Mouse (Mus musculus): ENCODE data around the gene Srp54c. TPM values are rescaled to one million over a fixed set of nuclear protein-coding genes. Genes with fewer than 3 reads are reported as not detected.

Srp54c gene
- polyA plus RNA-seq, 1 experiment from 2014 or later = 81.4 TPM

DNA sequence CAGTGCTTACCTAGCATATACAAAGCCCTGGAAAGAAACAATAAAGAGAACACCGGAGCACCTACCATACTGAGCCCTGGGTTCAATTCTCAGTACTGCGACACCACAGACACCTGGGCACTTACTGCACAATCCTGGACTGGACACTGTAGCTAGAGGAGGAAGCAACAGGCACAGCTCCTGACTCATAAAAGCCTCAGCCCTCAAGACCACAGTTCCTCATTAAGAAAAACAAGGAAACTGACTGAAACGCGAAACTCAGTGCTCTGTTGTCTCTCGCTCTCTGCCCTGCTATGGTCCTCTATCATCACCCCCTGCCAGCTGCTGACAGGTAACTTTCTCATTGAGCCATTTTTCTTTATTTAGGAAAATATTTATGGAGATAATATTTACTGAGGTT, 69.4 kb downstream of the Srp54c start, which contains the start of gene 1110008L16Rik:
TSS of gene 1110008L16Rik (plus strand) at position 242 of the 400 bp plus-strand sequence.
- H3K27ac ChIP-seq = no peak within 1 kb of the TSS
- H3K9ac ChIP-seq = no peak within 1 kb of the TSS
- no peaks in the 10 kb centered on the region for H3K9me3 ChIP-seq
- peaks cover 37% of the 10 kb centered on the region for H3K36me3 ChIP-seq
- no peak for ATAC-seq (ENCODE audit: low FRiP score, low read depth)
- no peaks in the 10 kb centered on the region for H3K27me3 ChIP-seq (replicated peaks)
- peaks cover 28% of the 10 kb centered on the region for H3K4me1 ChIP-seq
- no peak within 1 kb of the TSS for H3K4me3 ChIP-seq
- WGBS = 85% methylated on average over 5 of the region's 5 CpGs
- H3K4me2 ChIP-seq (replicated peaks) = no peak within 1 kb of the TSS

DNA sequence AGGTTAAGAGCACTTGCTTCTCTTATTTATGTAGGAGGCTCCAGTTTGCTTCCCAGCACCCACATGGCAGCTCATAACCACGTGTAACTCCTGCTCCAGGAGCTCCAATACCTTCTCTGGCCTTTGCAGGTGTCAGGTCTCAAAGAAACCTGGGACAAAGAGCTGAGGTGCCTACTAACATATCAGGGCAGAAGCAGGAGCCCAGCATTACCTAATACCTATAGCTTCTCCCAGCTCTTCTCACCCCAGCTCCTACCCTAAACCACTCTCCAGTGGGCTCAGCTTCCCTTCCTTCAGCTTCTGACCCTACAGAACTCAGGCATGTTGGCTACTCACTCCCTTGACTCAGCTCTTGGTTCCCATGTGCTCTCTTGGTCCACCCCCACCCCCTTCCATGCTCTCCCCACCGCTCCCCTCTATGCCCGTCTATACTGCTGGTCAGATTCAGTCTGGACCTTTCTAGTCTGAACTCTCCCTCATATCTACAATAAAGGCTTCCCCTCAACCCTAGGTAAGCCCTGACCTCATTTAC, 70.9 kb downstream of the Srp54c start:
- H3K9me3 ChIP-seq = no peaks in the 10 kb centered on the region
- no peak overlapping the region for H3K9ac ChIP-seq
- H3K4me3 ChIP-seq = peak overlapping the region; percentile 58; the same call in 1 of the 2 replicates
- H3K27me3 ChIP-seq (replicated peaks) = no peaks in the 10 kb centered on the region
- WGBS = 89% methylated on average over 3 of the region's 3 CpGs
- H3K4me1 ChIP-seq = peaks cover 28% of the 10 kb centered on the region
- peak overlapping the region; percentile 71 for H3K4me2 ChIP-seq (replicated peaks)
- H3K36me3 ChIP-seq = peaks cover 25% of the 10 kb centered on the region
- no peak overlapping the region for H3K27ac ChIP-seq
- no peak for ATAC-seq (ENCODE audit: low FRiP score, low read depth)

DNA sequence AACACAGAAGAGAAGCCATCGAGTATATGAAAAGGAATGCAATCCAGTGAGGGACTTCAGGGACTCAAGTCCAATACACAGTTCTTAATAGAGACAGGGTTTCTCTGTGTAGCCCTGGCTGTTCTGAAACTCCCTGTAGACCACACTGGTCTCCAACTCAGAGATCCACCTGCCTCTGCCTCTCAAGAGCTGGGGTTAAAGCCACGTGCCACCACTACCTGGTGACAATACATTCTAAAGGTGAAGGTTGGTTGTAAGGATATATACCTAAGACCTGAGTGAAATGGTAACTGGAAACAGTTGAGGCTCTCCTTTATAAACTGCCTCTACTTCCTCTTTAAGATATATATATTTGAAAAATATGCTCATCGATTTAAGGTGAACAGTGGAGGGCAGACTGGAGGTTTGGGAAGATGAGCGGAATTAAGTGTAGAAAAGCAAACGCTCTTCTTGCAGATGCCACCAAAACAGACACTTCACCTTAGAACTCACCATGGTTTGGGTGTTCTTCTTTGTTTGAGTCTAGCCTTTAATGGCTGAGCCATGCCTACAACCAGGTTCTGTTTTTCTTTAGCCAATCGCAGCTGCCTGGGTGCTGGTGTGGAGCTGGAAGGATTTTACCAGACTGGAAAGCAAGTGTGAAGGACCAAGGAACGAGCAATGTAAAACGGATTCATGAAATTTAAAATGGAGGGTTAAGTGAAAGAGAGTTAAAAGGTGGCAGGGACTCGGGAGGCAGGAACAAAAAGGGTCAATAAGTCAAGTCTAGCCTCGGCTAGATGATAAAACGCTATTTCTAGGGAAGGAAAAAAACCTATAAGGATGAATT, 71.7 kb downstream of the Srp54c start:
- 49% methylated on average over 11 of the region's 11 CpGs for WGBS
- H3K9me3 ChIP-seq = no peaks in the 10 kb centered on the region
- peak overlapping the region; percentile 63 for H3K9ac ChIP-seq
- H3K4me3 ChIP-seq = peak overlapping the region; percentile 58
- peak overlapping the region; percentile 71 for H3K4me2 ChIP-seq (replicated peaks)
- no peak overlapping the region for H3K27ac ChIP-seq
- H3K27me3 ChIP-seq (replicated peaks) = no peaks in the 10 kb centered on the region
- H3K4me1 ChIP-seq = peaks cover 28% of the 10 kb centered on the region
- peak; percentile 11; the same call in 1 of the 2 replicates for ATAC-seq (ENCODE audit: low FRiP score, low read depth)
- H3K36me3 ChIP-seq = peaks cover 20% of the 10 kb centered on the region

DNA sequence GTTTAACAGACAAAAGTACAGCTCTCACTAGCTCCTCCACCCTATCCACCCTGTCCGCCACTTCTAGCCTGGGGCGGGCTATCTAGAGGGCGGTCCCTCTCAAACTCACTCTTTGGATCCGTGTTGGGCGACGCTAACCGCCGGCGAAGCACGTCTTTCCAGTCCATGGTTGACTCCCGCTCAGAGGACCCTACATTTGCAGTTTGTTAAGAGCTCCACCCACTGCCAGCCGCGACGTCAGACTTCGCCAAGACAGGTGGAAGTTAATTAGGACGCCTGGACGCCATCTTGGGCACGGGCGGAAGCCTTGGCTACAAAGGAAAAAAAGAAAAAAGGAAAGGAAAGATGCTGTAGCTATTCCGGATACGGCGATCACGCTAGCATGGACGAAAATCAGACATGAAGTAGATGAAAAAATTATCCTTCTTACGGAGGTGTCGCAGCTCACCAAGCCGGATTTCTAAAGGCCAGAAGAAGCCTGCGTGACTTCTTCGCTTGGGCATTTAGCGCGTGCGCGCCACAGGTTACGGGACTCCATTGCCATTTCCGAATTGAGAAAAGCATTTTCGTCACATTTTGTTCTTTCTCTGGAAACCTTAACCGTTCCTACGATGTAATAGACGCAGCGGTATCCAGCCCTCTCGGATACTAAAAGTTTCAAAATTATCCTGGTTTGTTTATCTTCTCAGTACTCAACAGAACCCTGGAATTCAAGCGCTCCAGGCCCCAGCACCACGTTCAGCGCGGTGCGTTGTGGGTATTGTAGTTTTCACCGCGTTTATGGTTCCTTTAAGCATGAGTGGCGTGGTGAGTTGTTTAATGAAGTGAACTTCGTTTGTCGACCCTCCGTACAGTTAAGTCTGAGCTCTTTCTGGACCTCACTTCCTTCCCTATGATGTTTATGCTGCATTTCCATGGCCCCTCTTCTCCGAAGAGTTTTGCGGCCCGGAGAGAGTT, 72.8 kb downstream of the Srp54c start, which contains the start of gene Ppp2r3c:
TSS of gene Ppp2r3c (minus strand) at position 514 of the 957 bp plus-strand sequence.
- H3K9ac ChIP-seq = peak within 1 kb of the TSS; percentile 63
- peaks cover 14% of the 10 kb centered on the region for H3K36me3 ChIP-seq
- no peaks in the 10 kb centered on the region for H3K9me3 ChIP-seq
- peak within 1 kb of the TSS; percentile 58 for H3K4me3 ChIP-seq
- no peaks in the 10 kb centered on the region for H3K27me3 ChIP-seq (replicated peaks)
- peak within 1 kb of the TSS; percentile 43; the same call in 1 of the 2 replicates for H3K27ac ChIP-seq
- H3K4me2 ChIP-seq (replicated peaks) = peak within 1 kb of the TSS; percentile 71
- WGBS = under 1% methylated on average over 55 of the region's 55 CpGs
- peaks cover 28% of the 10 kb centered on the region for H3K4me1 ChIP-seq
- ATAC-seq (ENCODE audit: low FRiP score, low read depth) = peak; percentile 94

DNA sequence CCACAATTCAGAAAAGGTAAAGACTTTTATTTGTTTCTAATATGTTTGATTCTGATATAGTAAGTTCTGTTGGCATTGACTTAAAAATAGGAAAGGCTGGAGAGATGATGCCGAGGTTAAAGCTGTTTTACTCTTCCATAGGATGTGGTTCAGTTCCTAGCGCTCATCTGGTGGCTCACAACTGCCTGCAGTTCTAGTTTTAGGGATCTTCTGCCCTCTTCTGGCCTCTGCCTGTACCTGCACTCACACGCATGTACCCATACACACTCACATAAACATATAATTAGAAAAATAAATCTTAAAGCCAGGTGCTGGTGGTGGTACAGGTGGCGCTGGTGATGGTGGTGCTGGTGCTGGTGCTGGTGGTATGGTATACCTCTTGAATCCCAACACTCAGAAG, 76.4 kb downstream of the Srp54c start:
- Histone ChIP-seq H3K4me2 (replicated peaks) (no peak overlapping the region), H3K4me3 (no peak overlapping the region), H3K9me3 (no peaks in the 10 kb centered on the region), H3K36me3 (peaks cover 17% of the 10 kb centered on the region), H3K27ac (no peak overlapping the region), H3K9ac (no peak overlapping the region), H3K4me1 (peaks cover 13% of the 10 kb centered on the region), H3K27me3 (replicated peaks) (no peaks in the 10 kb centered on the region)
- WGBS = 94% methylated on average over 4 of the region's 4 CpGs
- no peak for ATAC-seq (ENCODE audit: low FRiP score, low read depth)

DNA sequence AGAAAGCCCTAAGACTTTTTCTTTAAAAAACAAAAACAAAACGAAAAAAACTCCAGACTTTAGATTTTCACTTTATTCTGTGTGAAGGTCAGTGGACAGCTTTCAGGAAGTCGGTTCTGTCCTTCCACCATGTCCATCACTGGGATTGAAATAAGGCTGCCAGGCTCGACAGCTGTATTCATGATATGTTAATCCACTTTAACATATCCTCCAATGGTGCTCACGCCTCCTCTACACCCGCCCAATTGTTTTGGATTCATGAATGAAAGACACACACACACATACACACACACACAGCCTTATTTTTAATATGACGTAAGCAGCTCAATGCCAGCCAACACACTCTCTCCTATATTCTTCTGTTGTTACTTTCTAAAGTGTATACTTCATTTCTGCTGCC, 77.6 kb downstream of the Srp54c start:
- ATAC-seq (ENCODE audit: low FRiP score, low read depth) = no peak
- Histone ChIP-seq H3K9ac (no peak overlapping the region), H3K27me3 (replicated peaks) (no peaks in the 10 kb centered on the region), H3K36me3 (peaks cover 18% of the 10 kb centered on the region), H3K9me3 (no peaks in the 10 kb centered on the region), H3K4me1 (peaks cover 7% of the 10 kb centered on the region; the same call in 1 of the 2 replicates), H3K4me3 (no peak overlapping the region), H3K27ac (no peak overlapping the region), H3K4me2 (replicated peaks) (no peak overlapping the region)
- 86% methylated on average over 6 of the region's 6 CpGs for WGBS

DNA sequence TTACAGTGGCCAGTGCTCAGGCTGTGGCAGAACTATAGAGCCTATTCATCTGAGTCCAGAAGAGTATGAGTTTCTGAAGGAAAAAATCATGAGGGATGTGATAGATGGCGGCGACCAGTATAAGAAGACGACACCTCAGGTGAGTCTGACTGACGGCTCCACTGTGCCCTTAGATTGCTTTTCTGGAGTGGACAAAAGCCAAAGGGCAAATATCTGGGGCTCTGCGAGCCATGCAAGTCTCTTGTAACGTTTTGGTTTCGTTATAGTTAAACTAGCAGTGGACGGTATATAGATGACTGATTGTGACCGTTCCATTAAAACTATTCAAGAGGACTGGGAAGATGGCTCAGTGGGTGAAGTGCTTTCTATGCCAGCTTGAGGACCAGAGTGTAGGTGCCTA, 78.8 kb downstream of the Srp54c start:
- no peak overlapping the region for H3K27ac ChIP-seq
- H3K4me2 ChIP-seq (replicated peaks) = no peak overlapping the region
- no peaks in the 10 kb centered on the region for H3K9me3 ChIP-seq
- no peak overlapping the region for H3K9ac ChIP-seq
- no peak for ATAC-seq (ENCODE audit: low FRiP score, low read depth)
- WGBS = 96% methylated on average over 9 of the region's 9 CpGs
- H3K4me1 ChIP-seq = peaks cover 2% of the 10 kb centered on the region; the same call in 1 of the 2 replicates
- H3K36me3 ChIP-seq = peaks cover 18% of the 10 kb centered on the region
- no peak overlapping the region for H3K4me3 ChIP-seq
- H3K27me3 ChIP-seq (replicated peaks) = no peaks in the 10 kb centered on the region

DNA sequence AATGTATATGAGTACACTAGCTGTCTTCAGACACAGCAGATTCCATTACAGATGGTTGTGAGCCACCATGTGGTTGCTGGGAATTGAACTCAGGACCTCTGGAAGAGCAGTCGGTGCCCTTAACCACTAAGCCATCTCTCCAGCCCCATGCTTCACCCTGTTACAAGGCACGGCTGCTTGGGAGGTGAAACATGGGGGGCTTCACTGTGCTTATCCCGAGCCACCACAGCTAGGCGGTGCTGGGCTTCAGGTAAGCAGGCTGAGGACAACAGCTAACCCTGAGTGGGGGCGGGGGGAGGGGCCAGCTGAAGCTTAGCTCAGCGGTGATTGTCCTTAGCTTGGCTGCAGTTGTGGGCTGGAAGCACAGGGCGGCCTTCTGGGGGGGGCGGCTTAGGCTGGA, 79.5 kb downstream of the Srp54c start:
- Histone ChIP-seq H3K36me3 (peaks cover 20% of the 10 kb centered on the region), H3K4me2 (replicated peaks) (no peak overlapping the region), H3K9ac (no peak overlapping the region), H3K4me3 (no peak overlapping the region), H3K27me3 (replicated peaks) (no peaks in the 10 kb centered on the region), H3K27ac (no peak overlapping the region), H3K4me1 (no peaks in the 10 kb centered on the region), H3K9me3 (no peaks in the 10 kb centered on the region)
- WGBS = 85% methylated on average over 8 of the region's 8 CpGs
- ATAC-seq (ENCODE audit: low FRiP score, low read depth) = no peak

DNA sequence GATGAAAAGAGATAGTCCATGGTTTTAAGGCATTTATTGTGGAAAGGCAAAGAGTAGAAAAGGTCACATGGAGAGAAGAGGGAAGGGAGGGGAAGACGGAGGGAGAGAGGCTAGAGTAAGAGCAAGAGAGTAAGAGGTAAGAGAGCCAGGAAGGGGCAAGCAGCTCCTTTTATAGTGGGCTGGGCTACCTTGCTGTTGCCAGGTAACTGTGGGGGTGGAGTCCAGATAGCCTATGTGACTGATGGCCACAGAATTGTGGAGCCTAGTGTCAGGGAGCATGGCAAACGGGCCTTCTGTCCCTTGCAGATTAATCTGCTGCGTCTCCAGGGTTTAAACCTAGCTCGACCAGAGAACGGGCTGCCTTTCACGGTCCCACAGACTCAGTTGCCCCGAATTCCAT, 81.9 kb downstream of the Srp54c start:
- H3K9me3 ChIP-seq = no peaks in the 10 kb centered on the region
- ATAC-seq (ENCODE audit: low FRiP score, low read depth) = no peak
- H3K4me2 ChIP-seq (replicated peaks) = no peak overlapping the region

More for the DNA sequence above, 81.9 kb downstream of the Srp54c start:
- H3K4me1 ChIP-seq = no peaks in the 10 kb centered on the region
- H3K36me3 ChIP-seq = peaks cover 20% of the 10 kb centered on the region
- WGBS = 87% methylated on average over 7 of the region's 7 CpGs
- no peak overlapping the region for H3K9ac ChIP-seq
- H3K4me3 ChIP-seq = no peak overlapping the region
- H3K27me3 ChIP-seq (replicated peaks) = no peaks in the 10 kb centered on the region
- no peak overlapping the region for H3K27ac ChIP-seq

Measured in neural tube, embryonic 12.5 days (tissue).